Mouse (Mus musculus) heart, embryonic 14.5 days (tissue): ENCODE data around the gene Atp6v0a1. TPM values are rescaled to one million over a fixed set of nuclear protein-coding genes. Genes with fewer than 3 reads are reported as not detected.

Source experiments
- ATAC-seq: fragments of 200-750 bp; cut with Nextera tagmentation; 2 replicates; pipeline ENCODE4 v1.8.0; 2017; ENCODE audit warnings: low read depth, moderate TSS enrichment; ENCODE audit not compliant: insufficient number of reproducible peaks, insufficient read depth, low FRiP score
- H3K27ac ChIP-seq, 2 experiments: fragments of 200-500 bp in 1 of 2; fragments of 300-500 bp in 1 of 2; sonication (generic) in 1 of 2; replicated peaks in 1 of 2; 2 replicates each; pipeline ENCODE4 v1.5.1; 2012 to 2014; ENCODE audit warnings: low read depth in 2 of 2, low read length in 2 of 2, control low read depth in 1 of 2, mild to moderate bottlenecking in 1 of 2, mixed read lengths in 1 of 2; ENCODE audit not compliant: control insufficient read depth in 1 of 2, insufficient read depth in 1 of 2
- H3K27me3 ChIP-seq: fragments of 300-500 bp; sonication (generic); 2 replicates; pipeline ENCODE4 v1.6.1; 2014; ENCODE audit warnings: mild to moderate bottlenecking, low read length, control low read depth; ENCODE audit not compliant: control insufficient read depth, insufficient read depth
- H3K36me3 ChIP-seq: fragments of 300-500 bp; sonication (generic); 2 replicates; pipeline ENCODE4 v1.6.1; 2014; ENCODE audit warnings: mild to moderate bottlenecking, control low read depth, low read length, mixed read lengths; ENCODE audit not compliant: control insufficient read depth, insufficient read depth
- H3K4me1 ChIP-seq, 2 experiments: fragments of 200-500 bp in 1 of 2; fragments of 300-500 bp in 1 of 2; sonication (generic) in 1 of 2; 2 replicates each; pipeline ENCODE4 v1.6.1; 2012 to 2014; ENCODE audit warnings: low read length in 2 of 2, control low read depth in 1 of 2, mixed read lengths in 1 of 2; ENCODE audit not compliant: control insufficient read depth in 2 of 2, insufficient read depth in 2 of 2
- H3K4me2 ChIP-seq: fragments of 300-500 bp; sonication (generic); 2 replicates; pipeline ENCODE4 v1.6.1; 2014; ENCODE audit warnings: mild to moderate bottlenecking, low read length
- H3K4me3 ChIP-seq, 2 experiments: fragments of 200-500 bp in 1 of 2; fragments of 300-500 bp in 1 of 2; sonication (generic) in 1 of 2; 2 replicates each; pipeline ENCODE4 v1.5.1; 2012 to 2014; ENCODE audit warnings: low read length in 2 of 2, mild to moderate bottlenecking in 2 of 2, control low read depth in 1 of 2, low read depth in 1 of 2, moderate library complexity in 1 of 2; ENCODE audit not compliant: control insufficient read depth in 1 of 2, insufficient read depth in 1 of 2
- H3K9ac ChIP-seq: fragments of 300-500 bp; sonication (generic); 2 replicates; pipeline ENCODE4 v1.6.1; 2014; ENCODE audit warnings: mild to moderate bottlenecking, low read length
- H3K9me3 ChIP-seq: fragments of 300-500 bp; sonication (generic); 2 replicates; pipeline ENCODE4 v1.6.1; 2016; ENCODE audit warnings: low read length, control low read depth; ENCODE audit not compliant: control insufficient read depth
- WGBS: fragments of 180-500 bp; shearing (Covaris S2); extraction: QIAGEN DNeasy Blood & Tissue Kit; methylation state at CpG from one replicate; pipeline ENCODE4 v1.1.7; 2014; 5-methylcytosine and 5-hydroxymethylcytosine counted together
- polyA plus RNA-seq: library from polyadenylated mRNA; unstranded; fragments of >200 nt; fragmentation: Nextera tagmentation; extraction: Ambion mirVana; gene quantifications from 2 replicates; pipeline ENCODE4 v1.2.1, GENCODE M21; 2014

The Atp6v0a1 gene
- polyA plus RNA-seq, 1 experiment from 2014 or later: 57.2 TPM

DNA sequence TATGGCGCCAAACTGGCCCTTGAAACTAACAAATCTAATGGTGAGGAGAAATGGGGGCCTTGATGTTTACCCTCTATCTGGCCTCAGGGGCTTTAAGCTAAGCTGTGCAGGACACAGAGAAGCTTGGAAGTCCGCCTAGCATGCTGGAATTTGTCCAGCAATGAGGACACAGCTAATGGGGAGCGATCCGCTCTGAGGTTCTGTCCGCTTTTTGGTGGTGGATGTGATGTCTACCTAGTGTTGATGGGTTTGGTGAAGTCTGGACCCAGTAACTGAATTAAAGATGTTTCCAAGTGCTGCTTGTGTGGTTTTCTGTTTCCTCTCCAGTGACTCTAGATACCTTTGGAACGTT, 77.0 kb downstream of the Atp6v0a1 start:
- no peak for ATAC-seq
- Histone ChIP-seq H3K4me1 (peaks cover 20 to 22% of the 10 kb centered on the region in 2 experiments), H3K36me3 (peaks cover 45% of the 10 kb centered on the region), H3K27me3 (no peaks in the 10 kb centered on the region), H3K9ac (peak overlapping the region; percentile 82), H3K27ac (peak overlapping the region; percentile 80 to 81), H3K9me3 (no peaks in the 10 kb centered on the region), H3K4me2 (peak overlapping the region; percentile 90), H3K4me3 (peak overlapping the region in 1 of 2 experiments; percentile 69; a peak in 2 of 4 replicates)
- WGBS: 75% methylated on average over 6 of the region's 6 CpGs

- H3K27me3 ChIP-seq: no peaks in the 10 kb centered on the region
- peak within 1 kb of the TSS; percentile 80 to 81 for H3K27ac ChIP-seq
- H3K36me3 ChIP-seq: peaks cover 52% of the 10 kb centered on the region
- peak within 1 kb of the TSS; percentile 82 for H3K9ac ChIP-seq
- peak; percentile 75 for ATAC-seq
- WGBS: 1% methylated on average over 52 of the region's 52 CpGs
- no peaks in the 10 kb centered on the region for H3K9me3 ChIP-seq
- peak within 1 kb of the TSS; percentile 90 for H3K4me2 ChIP-seq
- peaks cover 16 to 22% of the 10 kb centered on the region in 2 experiments for H3K4me1 ChIP-seq
- peak within 1 kb of the TSS; percentile 69 for H3K4me3 ChIP-seq
Observed at GRCm38 (mm10) chr11:101086756-101087681, 77.8 kb downstream of the Atp6v0a1 start, which contains the start of gene Mlx. Gene Mlx, plus strand, starts transcription at chr11:101087277.

GRCm38 (mm10) chr11:101087682-101088055, 78.4 kb downstream of the Atp6v0a1 start:
- 11% methylated on average over 8 of the region's 8 CpGs for WGBS
- peak overlapping the region; percentile 90 for H3K4me2 ChIP-seq
- peak overlapping the region; percentile 69 for H3K4me3 ChIP-seq
- no peak for ATAC-seq
- H3K9me3 ChIP-seq: no peaks in the 10 kb centered on the region
- H3K27ac ChIP-seq: peak overlapping the region; percentile 11 to 80; a peak in 3 of 4 replicates
- H3K4me1 ChIP-seq: peaks cover 15 to 22% of the 10 kb centered on the region in 2 experiments
- peaks cover 59% of the 10 kb centered on the region for H3K36me3 ChIP-seq
- H3K27me3 ChIP-seq: no peaks in the 10 kb centered on the region
- peak overlapping the region; percentile 82 for H3K9ac ChIP-seq

DNA sequence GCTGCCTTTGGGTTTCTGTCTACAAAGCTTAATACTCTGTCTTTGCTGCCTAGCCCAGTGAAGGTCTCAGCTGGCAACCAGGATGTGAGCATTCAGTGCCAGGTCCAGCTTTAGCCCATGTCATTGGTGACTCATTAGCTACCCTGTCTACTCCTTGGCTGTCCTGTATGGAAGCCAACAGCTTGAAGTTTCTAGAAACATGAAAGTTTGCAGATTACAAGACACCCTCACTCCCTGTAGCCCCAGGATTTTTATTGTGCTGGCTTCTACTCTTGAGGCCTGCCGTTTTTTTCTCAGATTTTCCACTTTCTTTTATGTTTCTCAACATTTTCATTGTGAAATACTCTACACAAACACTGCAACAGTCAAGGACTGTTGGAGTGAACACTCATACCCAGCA, 80.7 kb downstream of the Atp6v0a1 start:
- H3K27me3 ChIP-seq: no peaks in the 10 kb centered on the region
- ATAC-seq: no peak
- H3K4me2 ChIP-seq: no peak overlapping the region
- peaks cover 64% of the 10 kb centered on the region for H3K36me3 ChIP-seq
- H3K9ac ChIP-seq: no peak overlapping the region
- H3K4me3 ChIP-seq: no peak overlapping the region
- no peak overlapping the region for H3K27ac ChIP-seq
- 88% methylated on average over 1 of the region's 1 CpGs for WGBS
- peaks cover 13 to 21% of the 10 kb centered on the region in 2 experiments for H3K4me1 ChIP-seq
- H3K9me3 ChIP-seq: no peaks in the 10 kb centered on the region

DNA sequence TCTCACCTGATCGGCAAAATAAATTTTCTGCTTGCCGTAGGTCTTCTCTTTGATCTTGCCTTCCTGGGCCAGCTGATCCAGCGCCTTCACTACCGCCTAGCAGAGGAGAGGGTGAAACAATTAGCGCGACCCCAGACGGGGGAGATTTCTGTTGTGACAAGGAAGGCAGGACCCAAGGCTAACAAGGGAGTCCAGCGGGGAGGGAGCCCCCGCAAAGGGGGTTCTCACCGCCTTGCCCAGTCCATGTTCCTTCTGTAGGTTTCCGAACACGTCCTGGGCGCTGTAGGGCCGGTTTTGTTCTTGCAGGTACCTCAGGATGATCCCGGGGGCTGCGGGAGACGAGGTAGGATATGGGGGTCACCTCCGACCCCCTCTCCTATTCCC, 85.7 kb downstream of the Atp6v0a1 start:
- peak overlapping the region; percentile 90 for H3K9ac ChIP-seq
- peaks cover 5 to 7% of the 10 kb centered on the region in 2 experiments; a peak in 3 of 4 replicates for H3K4me1 ChIP-seq
- under 1% methylated on average over 18 of the region's 18 CpGs for WGBS
- H3K4me3 ChIP-seq: peak overlapping the region; percentile 57 to 73
- peaks cover 75% of the 10 kb centered on the region for H3K36me3 ChIP-seq
- H3K9me3 ChIP-seq: no peaks in the 10 kb centered on the region
- H3K27me3 ChIP-seq: no peaks in the 10 kb centered on the region
- H3K4me2 ChIP-seq: peak overlapping the region; percentile 91
- peak overlapping the region in 1 of 2 experiments; percentile 99; a peak in 1 of 4 replicates for H3K27ac ChIP-seq
- no peak for ATAC-seq

DNA sequence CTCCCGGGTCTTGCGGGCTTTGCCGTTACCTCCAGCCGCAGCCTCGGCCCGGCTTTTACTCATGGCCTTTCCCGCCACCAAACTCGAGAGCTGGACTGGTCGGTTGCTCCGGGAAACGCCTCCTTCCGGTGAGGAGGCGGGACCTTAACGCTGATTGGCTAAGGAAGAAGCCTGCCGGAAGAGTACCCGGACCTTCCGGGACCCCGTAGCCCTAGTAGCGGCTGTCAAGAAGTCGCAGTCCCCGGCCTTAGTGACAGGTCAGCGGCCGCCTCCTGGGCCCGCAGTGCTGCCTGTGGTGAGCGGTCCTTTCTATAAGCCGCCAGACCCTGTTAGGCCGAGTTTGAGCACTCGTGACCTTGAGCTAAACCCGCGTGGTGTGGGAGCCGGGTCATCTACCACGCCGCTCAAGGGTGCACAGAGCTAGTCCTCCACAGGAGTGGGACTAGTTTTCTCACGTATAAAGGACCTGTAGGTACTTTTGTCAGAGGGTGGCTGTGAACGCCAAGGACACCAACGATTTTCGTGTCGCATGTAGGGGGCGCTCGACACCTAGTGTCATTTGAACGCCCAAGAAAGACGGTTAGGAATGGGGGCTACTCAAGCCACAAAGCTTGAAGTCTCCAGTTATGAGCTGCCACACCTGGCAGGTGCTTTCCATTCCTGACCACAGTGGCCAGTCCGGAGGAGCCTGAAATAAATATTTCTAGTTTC, 86.2 kb downstream of the Atp6v0a1 start, which contains the start of gene Psmc3ip:
Psmc3ip (minus strand) TSS at position 123 of the 711 bp plus-strand sequence.
- H3K27ac ChIP-seq: peak within 1 kb of the TSS; percentile 89 to 99
- peak; percentile 88 for ATAC-seq
- WGBS: under 1% methylated on average over 43 of the region's 43 CpGs
- H3K4me2 ChIP-seq: peak within 1 kb of the TSS; percentile 91
- no peaks in the 10 kb centered on the region for H3K9me3 ChIP-seq
- peak within 1 kb of the TSS; percentile 57 to 73 for H3K4me3 ChIP-seq
- H3K36me3 ChIP-seq: peaks cover 75% of the 10 kb centered on the region
- peaks cover 5 to 7% of the 10 kb centered on the region in 2 experiments; a peak in 3 of 4 replicates for H3K4me1 ChIP-seq
- H3K27me3 ChIP-seq: no peaks in the 10 kb centered on the region
- H3K9ac ChIP-seq: peak within 1 kb of the TSS; percentile 90

DNA sequence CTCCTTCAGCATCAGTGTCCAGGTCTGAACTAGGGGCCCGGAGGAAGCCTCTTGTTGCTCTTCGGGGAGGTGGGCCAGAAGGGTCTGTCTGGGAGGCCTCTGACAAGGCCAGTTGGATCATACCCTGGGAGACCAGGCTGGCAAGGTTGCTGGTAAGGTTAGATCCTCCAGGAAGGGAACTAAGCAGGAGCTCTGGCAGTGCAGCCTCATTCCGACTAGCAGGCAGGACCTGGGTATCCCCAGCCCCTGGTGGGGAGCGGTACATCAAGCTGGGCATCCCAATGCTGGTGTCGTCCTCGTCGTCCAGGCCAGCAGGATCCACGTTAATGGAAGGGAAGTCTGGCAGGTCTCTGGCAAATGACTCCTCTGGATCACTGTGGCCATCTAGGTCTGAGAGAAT, 89.0 kb downstream of the Atp6v0a1 start:
- Histone ChIP-seq H3K4me2 (no peak overlapping the region), H3K27ac (no peak overlapping the region), H3K9me3 (no peaks in the 10 kb centered on the region), H3K36me3 (peaks cover 75% of the 10 kb centered on the region), H3K4me1 (peaks cover 5 to 7% of the 10 kb centered on the region in 2 experiments; a peak in 3 of 4 replicates), H3K4me3 (no peak overlapping the region), H3K9ac (no peak overlapping the region), H3K27me3 (no peaks in the 10 kb centered on the region)
- no peak for ATAC-seq
- WGBS: 91% methylated on average over 8 of the region's 8 CpGs
